ENCODE assay signal across 10 mouse cellular contexts in genomic region chr8:107944676-107945600, GRCm38 (mm10). TPM values are rescaled to one million over a fixed set of nuclear protein-coding genes. Genes with fewer than 3 reads are reported as not detected.
DNase-seq lines count a peak whose midpoint lies in the region; ATAC-seq and TF ChIP-seq lines count a peak whose summit lies in the region.
"Had no signal": no experiment of that assay in that cellular context is flagged by ENCODE, and none has a peak within 500 bp of the region (broad histone marks: within the 10 kb centered on the region; RNA-seq: fewer than 3 reads in every experiment).

No protein-coding gene starts in this region.

- peaks cover 25% of the 10 kb centered on the region for H3K4me1 ChIP-seq in heart, embryonic 12.5 days (replicated peaks)
- peaks cover 36% of the 10 kb centered on the region for H3K4me1 ChIP-seq in forebrain, embryonic 16.5 days (replicated peaks; ENCODE audit: control insufficient read depth, insufficient read depth, low read length)
- H3K4me1 ChIP-seq in midbrain, embryonic 12.5 days = peaks cover 46% of the 10 kb centered on the region

- peak overlapping the region; percentile 51 for H3K4me3 ChIP-seq in heart, embryonic 12.5 days
- peak overlapping the region; percentile 17 for H3K4me3 ChIP-seq in forebrain, embryonic 16.5 days (replicated peaks; ENCODE audit: low read length)
- peak overlapping the region; percentile 28 for H3K4me3 ChIP-seq in midbrain, embryonic 12.5 days
- H3K4me3 ChIP-seq in left cerebral cortex, adult 2 months = no peak overlapping the region
- H3K4me3 ChIP-seq: megakaryocyte, embryonic 14.5 days had no signal

- H3K4me2 ChIP-seq in heart, embryonic 12.5 days = peak overlapping the region; percentile 97
- peak overlapping the region; percentile 47 for H3K4me2 ChIP-seq in forebrain, embryonic 16.5 days (ENCODE audit: low read length)
- peak overlapping the region; percentile 54 for H3K4me2 ChIP-seq in midbrain, embryonic 12.5 days (replicated peaks)

- intact Hi-C loops in heart, postnatal 36 days (cut with DNase I) = no loop called here
- intact Hi-C loops in left cerebral cortex, adult 2 months (cut with DNase I) = loop anchor here (5.0 kb wide), 1 partner anchor 752 kb away; no protein-coding TSS in a partner anchor

- peak overlapping the region; percentile 56 for H3K9ac ChIP-seq in heart, embryonic 12.5 days
- H3K9ac ChIP-seq in forebrain, embryonic 16.5 days (replicated peaks; ENCODE audit: low read depth, low read length) = peak overlapping the region; percentile 8; the same call in 1 of the 2 replicates
- peak overlapping the region; percentile 32; the same call in 1 of the 2 replicates for H3K9ac ChIP-seq in midbrain, embryonic 12.5 days (replicated peaks)

- TF ChIP-seq CTCF in left cerebral cortex, adult 2 months (IDR thresholded peaks at IDR 0.05) = no peak

- 13% methylated on average over 31 of the region's 31 CpGs for WGBS in heart, embryonic 12.5 days
- WGBS in forebrain, embryonic 16.5 days = 14% methylated on average over 31 of the region's 31 CpGs
- 13% methylated on average over 31 of the region's 31 CpGs for WGBS in midbrain, embryonic 12.5 days

- H3K9me3 ChIP-seq in heart, embryonic 12.5 days (replicated peaks) = no peaks in the 10 kb centered on the region
- no peaks in the 10 kb centered on the region for H3K9me3 ChIP-seq in forebrain, embryonic 16.5 days (ENCODE audit: control insufficient read depth, low read length)
- H3K9me3 ChIP-seq in midbrain, embryonic 12.5 days = no peaks in the 10 kb centered on the region
- H3K9me3 ChIP-seq: megakaryocyte, embryonic 14.5 days had no signal

- H3K27ac ChIP-seq in heart, embryonic 12.5 days (ENCODE audit: poor library complexity, severe bottlenecking) = no peak overlapping the region
- peak overlapping the region; percentile 42; the same call in 1 of the 2 replicates for H3K27ac ChIP-seq in forebrain, embryonic 16.5 days (ENCODE audit: low read length)
- peak overlapping the region; percentile 60 for H3K27ac ChIP-seq in midbrain, embryonic 12.5 days (replicated peaks)
- no peak overlapping the region for H3K27ac ChIP-seq in left cerebral cortex, adult 2 months

- no peak for ATAC-seq in heart, embryonic 12.5 days (ENCODE audit: insufficient number of reproducible peaks, low FRiP score)
- ATAC-seq in forebrain, embryonic 16.5 days = no peak
- peak; percentile 50; the same call in 1 of the 2 replicates for ATAC-seq in midbrain, embryonic 12.5 days (ENCODE audit: low FRiP score, low read depth)

- H3K36me3 ChIP-seq in heart, embryonic 12.5 days = no peaks in the 10 kb centered on the region
- no peaks in the 10 kb centered on the region for H3K36me3 ChIP-seq in forebrain, embryonic 16.5 days (ENCODE audit: control insufficient read depth, insufficient read depth)
- no peaks in the 10 kb centered on the region for H3K36me3 ChIP-seq in midbrain, embryonic 12.5 days
- H3K36me3 ChIP-seq: G1E had no signal

- peaks cover 31% of the 10 kb centered on the region for H3K27me3 ChIP-seq in heart, embryonic 12.5 days (replicated peaks)
- peaks cover 8% of the 10 kb centered on the region; the same call in 1 of the 2 replicates for H3K27me3 ChIP-seq in forebrain, embryonic 16.5 days (replicated peaks; ENCODE audit: control insufficient read depth, insufficient read depth, low read length)
- H3K27me3 ChIP-seq in midbrain, embryonic 12.5 days = peaks cover 25% of the 10 kb centered on the region

- DNase-seq in heart, postnatal 36 days = no peak
- peak; percentile 13 for DNase-seq in R1 (ENCODE audit: low read depth, low spot score)
- DNase-seq in frontal cortex, adult 2 months (ENCODE audit: extremely low spot score in 1 of 2, low spot score in 1 of 2) = no peak
- DNase-seq in left cerebral cortex, adult 2 months (ENCODE audit: extremely low spot score in 1 of 2, low spot score in 2 of 2) = no peak
- no peak for DNase-seq in spleen, adult 18-20 months

RNA-seq across cellular contexts. Expression of gene Zfhx3, which starts 2.5 kb away (rescaled TPM):
- 7.4 and 8.0 TPM in 2 replicates for polyA plus RNA-seq in heart, embryonic 12.5 days (2016; fragmentation: Nextera tagmentation; extraction: Ambion mirVana)
- total RNA-seq in heart, postnatal 36 days (2021) = 1 to 10 TPM; 7.2 to 8.3 TPM
- polyA plus RNA-seq in forebrain, embryonic 16.5 days (2015; fragmentation: Nextera tagmentation; extraction: Ambion mirVana) = 8.7 and 14.6 TPM in 2 replicates
- 48.9 and 52.0 TPM in 2 replicates for polyA plus RNA-seq in midbrain, embryonic 12.5 days (2016; fragmentation: Nextera tagmentation; extraction: Ambion mirVana)
- polyA plus RNA-seq in frontal cortex, adult 2 months (2012; rRNA removed) = 1.4 and 1.5 TPM in 2 replicates
- total RNA-seq in left cerebral cortex, adult 2 months (2021) = 1 to 10 TPM; 5.0 to 5.1 TPM
- polyA plus RNA-seq: G1E had no signal

Comparison
In these comparisons a context has a peak if more than half of its experiments do, and no peak if none do; other contexts are left out.
1. H3K27ac ChIP-seq: peak in forebrain, embryonic 16.5 days (single experiment) and midbrain, embryonic 12.5 days (single experiment); none in heart, embryonic 12.5 days (single experiment) and left cerebral cortex, adult 2 months (single experiment).
2. H3K4me2 ChIP-seq: peak in every context shown above with its lines; median percentile 97 in heart, embryonic 12.5 days; 54 in midbrain, embryonic 12.5 days; 47 in forebrain, embryonic 16.5 days.
3. Peak in every context shown above with its lines, with median percentiles within 50 percentile points of each other: H3K9ac ChIP-seq.